Mouse (Mus musculus): ENCODE data around the gene Crip3. TPM values are rescaled to one million over a fixed set of nuclear protein-coding genes. Genes with fewer than 3 reads are reported as not detected.

Gene Crip3
- 9.2 TPM for polyA plus RNA-seq (2015; fragmentation: Illumina TruSeq; extraction: RNeasy Lipid Tissue Mini Kit (QIAGEN cat#74804); ENCODE audit: insufficient read depth, low replicate concordance)

DNA sequence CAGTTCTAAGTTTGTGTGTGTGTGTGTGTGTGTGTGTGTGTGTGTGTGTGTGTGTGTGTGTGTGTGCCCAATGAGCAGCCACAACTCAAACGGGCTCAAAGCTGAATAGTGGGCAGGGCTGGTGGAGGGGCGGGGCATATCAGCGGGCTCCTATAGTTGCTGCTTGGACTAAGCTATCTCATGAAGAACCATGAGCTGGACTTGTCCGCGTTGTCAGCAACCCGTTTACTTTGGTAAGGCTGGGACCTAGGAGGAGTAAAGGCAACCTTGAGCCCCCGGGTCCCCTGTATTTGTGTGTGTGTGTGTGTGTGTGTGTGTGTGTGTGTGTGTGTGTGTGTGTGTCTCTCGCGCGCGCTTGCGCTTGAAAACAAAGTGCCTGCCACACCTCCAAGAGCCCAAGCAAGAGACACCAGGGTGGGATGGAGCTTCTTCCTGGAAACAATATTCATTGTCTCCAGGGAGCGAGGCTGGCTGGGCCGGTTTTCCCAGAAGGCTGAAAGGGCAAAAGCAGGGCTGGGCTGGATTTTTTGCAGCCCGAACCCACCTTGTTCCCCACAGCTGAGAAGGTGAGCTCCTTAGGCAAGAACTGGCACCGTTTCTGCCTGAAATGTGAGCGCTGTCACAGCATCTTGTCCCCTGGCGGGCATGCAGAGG, at the start of gene Crip3:
Gene Crip3 (plus strand): TSS at position 166 of the 654 bp plus-strand sequence.

DNA sequence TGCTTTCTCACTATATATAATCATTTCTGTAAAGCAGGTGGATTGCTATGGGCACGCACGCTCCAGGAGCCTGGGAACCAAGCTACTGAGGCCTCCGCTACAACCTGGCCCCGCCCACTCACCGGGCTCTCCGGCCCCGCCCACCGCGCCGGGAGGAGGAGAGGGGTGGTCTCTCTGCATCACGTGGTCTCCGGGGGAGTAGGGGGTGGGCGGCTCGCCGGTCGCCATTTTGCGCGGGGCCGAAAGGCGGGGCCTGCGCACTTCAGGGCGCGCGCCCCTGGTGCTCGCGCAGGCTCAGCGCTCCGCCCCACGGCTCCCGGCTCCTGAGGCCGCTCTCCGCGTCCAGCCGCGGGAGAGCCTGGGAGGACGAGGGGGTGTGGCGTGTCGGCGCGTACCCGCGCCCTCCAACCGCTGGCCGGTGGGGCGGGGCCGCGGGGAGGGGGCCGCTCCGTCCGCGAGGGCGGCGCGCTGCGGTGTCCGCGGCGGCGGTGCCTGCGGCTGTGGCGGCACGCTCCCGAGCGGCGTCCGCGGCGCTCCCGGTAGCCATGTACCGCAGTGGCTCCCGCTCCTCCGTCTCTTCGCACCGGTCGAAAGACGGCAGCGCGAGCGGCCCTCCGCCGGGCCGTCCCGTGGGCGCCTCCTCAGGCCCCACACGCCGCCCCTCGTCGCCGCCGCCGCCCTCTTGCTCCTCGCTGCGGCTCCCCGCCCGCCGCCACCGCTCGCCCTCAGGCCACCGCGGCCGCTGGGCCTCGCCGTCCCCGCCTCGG, 45.2 kb upstream of the Crip3 start, which contains the start of gene Zfp318:
Gene Zfp318 (plus strand): TSS at position 438 of the 767 bp plus-strand sequence.

DNA sequence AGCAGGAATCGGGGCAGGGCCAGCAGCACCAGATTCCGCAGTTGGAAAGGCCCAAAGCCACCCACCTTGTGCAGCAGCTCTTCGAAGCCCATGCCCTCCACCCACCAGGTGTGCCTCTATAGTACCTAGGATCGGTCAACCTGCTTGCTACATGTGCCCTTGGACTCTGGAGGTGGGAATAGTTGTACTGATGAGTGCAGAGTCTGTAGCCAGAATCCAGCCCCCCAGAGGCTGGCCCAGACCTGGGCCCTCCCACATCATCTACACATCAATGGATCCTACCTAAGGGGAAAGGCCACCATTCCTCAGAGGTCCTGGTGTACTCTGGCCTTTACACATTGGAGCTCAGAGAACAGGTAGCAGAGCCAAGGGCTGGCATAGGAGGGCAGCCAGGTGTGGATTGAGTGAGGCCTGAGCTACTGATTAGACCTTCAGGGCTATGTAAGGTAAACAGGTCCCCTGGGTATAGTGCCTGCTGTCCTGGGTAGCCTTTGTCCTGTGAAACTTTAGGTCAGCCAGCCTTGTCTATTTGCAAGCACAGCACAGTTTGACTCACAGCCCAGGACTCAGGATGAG, 9.7 kb downstream of the Crip3 start, which contains the start of gene Slc22a7:
Gene Slc22a7 (minus strand): TSS at position 160 of the 576 bp plus-strand sequence.

Other genes starting within 250 kb of the Crip3 start
- gene Polh, start 226.3 kb upstream of the Crip3 start, polyA plus RNA-seq (2015; fragmentation: Illumina TruSeq; extraction: RNeasy Lipid Tissue Mini Kit (QIAGEN cat#74804); ENCODE audit: insufficient read depth, low replicate concordance) = 18.1 TPM
- gene Xpo5, start 226.1 kb upstream of the Crip3 start, polyA plus RNA-seq (2015; fragmentation: Illumina TruSeq; extraction: RNeasy Lipid Tissue Mini Kit (QIAGEN cat#74804); ENCODE audit: insufficient read depth, low replicate concordance) = 31.6 TPM
- 37.5 TPM for gene Polr1c, start 180.9 kb upstream of the Crip3 start, polyA plus RNA-seq (2015; fragmentation: Illumina TruSeq; extraction: RNeasy Lipid Tissue Mini Kit (QIAGEN cat#74804); ENCODE audit: insufficient read depth, low replicate concordance)
- 20.5 TPM for gene Yipf3, start 180.8 kb upstream of the Crip3 start, polyA plus RNA-seq (2015; fragmentation: Illumina TruSeq; extraction: RNeasy Lipid Tissue Mini Kit (QIAGEN cat#74804); ENCODE audit: insufficient read depth, low replicate concordance)
- 0.37 TPM for gene Lrrc73, start 175.4 kb upstream of the Crip3 start, polyA plus RNA-seq (2015; fragmentation: Illumina TruSeq; extraction: RNeasy Lipid Tissue Mini Kit (QIAGEN cat#74804); ENCODE audit: insufficient read depth, low replicate concordance)
- gene Tjap1, start 145.9 kb upstream of the Crip3 start, polyA plus RNA-seq (2015; fragmentation: Illumina TruSeq; extraction: RNeasy Lipid Tissue Mini Kit (QIAGEN cat#74804); ENCODE audit: insufficient read depth, low replicate concordance) = 10.3 TPM
- gene Dlk2, start 131.5 kb upstream of the Crip3 start, polyA plus RNA-seq (2015; fragmentation: Illumina TruSeq; extraction: RNeasy Lipid Tissue Mini Kit (QIAGEN cat#74804); ENCODE audit: insufficient read depth, low replicate concordance) = not detected
- 4.7 TPM for gene Abcc10, start 100.6 kb upstream of the Crip3 start, polyA plus RNA-seq (2015; fragmentation: Illumina TruSeq; extraction: RNeasy Lipid Tissue Mini Kit (QIAGEN cat#74804); ENCODE audit: insufficient read depth, low replicate concordance)
- gene Zfp318, start 45.2 kb upstream of the Crip3 start, polyA plus RNA-seq (2015; fragmentation: Illumina TruSeq; extraction: RNeasy Lipid Tissue Mini Kit (QIAGEN cat#74804); ENCODE audit: insufficient read depth, low replicate concordance) = 169 TPM
- gene Slc22a7, start 9.5 kb downstream of the Crip3 start, polyA plus RNA-seq (2015; fragmentation: Illumina TruSeq; extraction: RNeasy Lipid Tissue Mini Kit (QIAGEN cat#74804); ENCODE audit: insufficient read depth, low replicate concordance) = not detected
- gene Ttbk1, start 58.7 kb downstream of the Crip3 start, polyA plus RNA-seq (2015; fragmentation: Illumina TruSeq; extraction: RNeasy Lipid Tissue Mini Kit (QIAGEN cat#74804); ENCODE audit: insufficient read depth, low replicate concordance) = 0.75 TPM
- 1.6 TPM for gene Dnph1, start 67.8 kb downstream of the Crip3 start, polyA plus RNA-seq (2015; fragmentation: Illumina TruSeq; extraction: RNeasy Lipid Tissue Mini Kit (QIAGEN cat#74804); ENCODE audit: insufficient read depth, low replicate concordance)
- 7.8 TPM for gene Cul9, start 117.5 kb downstream of the Crip3 start, polyA plus RNA-seq (2015; fragmentation: Illumina TruSeq; extraction: RNeasy Lipid Tissue Mini Kit (QIAGEN cat#74804); ENCODE audit: insufficient read depth, low replicate concordance)
- gene Srf, start 127.2 kb downstream of the Crip3 start, polyA plus RNA-seq (2015; fragmentation: Illumina TruSeq; extraction: RNeasy Lipid Tissue Mini Kit (QIAGEN cat#74804); ENCODE audit: insufficient read depth, low replicate concordance) = 9.6 TPM
- 2.3 TPM for gene Ptk7, start 200.6 kb downstream of the Crip3 start, polyA plus RNA-seq (2015; fragmentation: Illumina TruSeq; extraction: RNeasy Lipid Tissue Mini Kit (QIAGEN cat#74804); ENCODE audit: insufficient read depth, low replicate concordance)
- 5.2 TPM for gene Klc4, start 217.1 kb downstream of the Crip3 start, polyA plus RNA-seq (2015; fragmentation: Illumina TruSeq; extraction: RNeasy Lipid Tissue Mini Kit (QIAGEN cat#74804); ENCODE audit: insufficient read depth, low replicate concordance)
- gene Mrpl2, start 217.3 kb downstream of the Crip3 start, polyA plus RNA-seq (2015; fragmentation: Illumina TruSeq; extraction: RNeasy Lipid Tissue Mini Kit (QIAGEN cat#74804); ENCODE audit: insufficient read depth, low replicate concordance) = 16.5 TPM
- gene Cul7, start 221.4 kb downstream of the Crip3 start, polyA plus RNA-seq (2015; fragmentation: Illumina TruSeq; extraction: RNeasy Lipid Tissue Mini Kit (QIAGEN cat#74804); ENCODE audit: insufficient read depth, low replicate concordance) = 2.9 TPM
- gene Rrp36, start 245.4 kb downstream of the Crip3 start, polyA plus RNA-seq (2015; fragmentation: Illumina TruSeq; extraction: RNeasy Lipid Tissue Mini Kit (QIAGEN cat#74804); ENCODE audit: insufficient read depth, low replicate concordance) = 14.0 TPM
- gene Mea1, start 249.9 kb downstream of the Crip3 start, polyA plus RNA-seq (2015; fragmentation: Illumina TruSeq; extraction: RNeasy Lipid Tissue Mini Kit (QIAGEN cat#74804); ENCODE audit: insufficient read depth, low replicate concordance) = 41.4 TPM